Mouse (Mus musculus): ENCODE measurements at regions not wholly inside any gene's neighbourhood (a gene's known extent, or its start where the extent isn't known, plus 50 kb on each side); places are given as distances from the start of the nearest gene placed in this dataset.
A peak's percentile ranks its signal among the peaks of the same experiment; 100 is the strongest.
"Not testable (repeated sequence)": the region's sequence is repeated elsewhere in the genome, so short reads cannot be mapped to it uniquely, and the experiment has no call there.

- DNase-seq: peak; percentile 26
Observed at GRCm38 (mm10) chr10:7390239-7391091, 83.0 kb downstream of the Ulbp1 start.

GRCm38 (mm10) chr10:7358791-7359190 is 114.6 kb downstream of the Ulbp1 start:
- DNase-seq: not testable (repeated sequence)

DNA sequence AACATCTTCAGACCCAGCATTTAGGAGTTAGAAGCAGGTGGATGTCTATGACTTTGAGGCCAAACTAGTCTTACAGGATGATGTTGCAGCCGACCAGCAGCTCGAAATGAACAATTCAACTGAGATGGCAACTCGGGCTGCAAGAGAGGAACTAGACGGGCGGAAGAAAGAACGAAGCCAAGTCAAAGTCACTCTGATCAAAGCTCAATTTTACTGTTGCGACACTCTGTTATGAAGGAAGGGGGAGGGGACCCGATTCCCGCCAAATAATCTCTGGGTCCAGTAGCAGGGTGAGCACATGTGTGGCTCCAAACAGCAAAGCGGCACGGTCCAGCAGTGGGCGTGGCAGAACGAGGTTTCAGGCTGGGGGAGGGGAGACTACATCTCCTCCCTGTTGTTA is 129.1 kb downstream of the Ulbp1 start:
- DNase-seq: not testable (repeated sequence)

DNA sequence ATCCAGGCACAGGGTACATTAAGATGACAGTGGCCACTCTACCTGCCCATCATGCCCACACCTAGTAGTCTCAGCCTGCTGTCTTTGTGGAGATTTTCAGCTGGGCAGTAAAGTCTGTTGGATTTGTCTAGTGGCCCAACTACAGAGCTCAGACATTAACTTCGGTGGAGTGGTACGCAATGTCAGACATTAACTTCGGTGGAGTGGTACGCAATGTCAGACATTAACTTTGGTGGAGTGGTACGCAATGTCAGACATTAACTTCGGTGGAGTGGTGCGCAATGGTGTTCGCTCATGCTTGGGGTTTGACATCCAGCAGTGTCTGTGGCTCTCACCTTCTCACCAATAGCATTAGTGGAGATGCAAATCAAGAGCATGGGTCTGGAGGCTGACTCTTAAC is 129.7 kb downstream of the Ulbp1 start:
- DNase-seq: not testable (repeated sequence)

- DNase-seq: peak; percentile 85
Observed at GRCm38 (mm10) chr10:7333077-7333747, 121.2 kb upstream of the Cnksr3 start.

GRCm38 (mm10) chr10:7328262-7328661 is 116.2 kb upstream of the Cnksr3 start:
- peak; percentile 44 for DNase-seq

DNA sequence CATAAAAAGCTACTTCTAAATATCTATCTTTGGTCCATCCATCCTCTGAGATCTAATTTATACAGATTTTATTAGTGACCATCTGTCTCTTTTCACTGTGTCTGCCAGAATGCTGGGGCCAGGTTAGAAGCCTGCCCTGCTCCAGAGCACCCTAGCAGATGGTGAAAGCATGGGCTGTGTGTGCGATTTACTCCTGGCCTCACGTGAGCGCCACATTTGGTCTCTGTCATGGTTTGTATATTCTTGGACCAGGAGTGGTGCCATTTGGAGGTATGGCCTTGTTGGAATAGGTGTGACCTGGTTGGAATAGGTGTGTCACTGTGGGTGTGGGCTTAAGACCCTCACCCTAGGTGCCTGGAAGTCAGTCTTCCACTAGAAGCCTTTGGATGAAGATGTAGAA is 115.0 kb upstream of the Cnksr3 start:
- peak; percentile 89 for DNase-seq

- DNase-seq: no peak
Observed at GRCm38 (mm10) chr10:7325074-7325473, 113.0 kb upstream of the Cnksr3 start.

DNA sequence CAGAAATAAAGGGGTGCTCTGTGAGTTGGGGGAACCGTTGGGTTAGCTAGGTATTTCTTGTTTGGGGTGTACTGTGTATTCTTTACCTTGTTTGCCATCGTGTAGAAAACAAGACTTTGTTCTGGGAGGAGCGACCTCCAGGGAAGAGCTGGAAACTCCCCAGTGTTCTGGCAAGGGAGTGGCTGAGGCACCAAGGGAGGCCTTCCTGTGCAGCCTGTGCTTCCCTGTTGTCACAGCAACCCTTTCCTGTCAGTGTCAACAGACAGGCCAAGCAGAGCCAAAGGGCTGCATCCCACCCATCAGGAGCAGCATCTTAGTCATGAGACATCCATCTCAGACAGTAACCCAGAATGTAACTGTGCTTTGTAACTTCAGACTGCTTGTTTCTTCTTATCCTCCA is 111.2 kb upstream of the Cnksr3 start:
- DNase-seq: peak; percentile 86

GRCm38 (mm10) chr10:7309927-7310326 is 97.9 kb upstream of the Cnksr3 start:
- DNase-seq: peak; percentile 77

DNA sequence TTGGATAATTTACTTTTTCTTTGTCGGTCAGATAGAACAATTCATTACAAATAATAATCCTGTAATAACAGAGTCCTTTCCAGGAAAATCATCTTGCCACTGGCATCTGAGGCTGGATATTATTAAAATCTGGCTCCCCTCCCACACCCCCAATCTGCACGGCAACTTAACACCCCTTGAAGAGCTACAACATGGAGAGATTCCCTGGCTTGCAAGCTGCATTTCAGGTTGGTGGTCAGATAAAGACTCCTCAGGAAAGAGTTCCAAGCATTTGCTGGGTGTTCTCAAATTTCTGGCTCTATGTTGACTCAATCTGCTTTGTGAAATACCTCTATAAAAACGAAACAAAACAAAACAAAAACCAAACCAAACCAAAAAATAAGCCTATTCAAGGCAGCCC is 93.8 kb upstream of the Cnksr3 start:
- DNase-seq: not testable (repeated sequence)

GRCm38 (mm10) chr10:7298377-7298776 is 86.3 kb upstream of the Cnksr3 start:
- DNase-seq: no peak

DNA sequence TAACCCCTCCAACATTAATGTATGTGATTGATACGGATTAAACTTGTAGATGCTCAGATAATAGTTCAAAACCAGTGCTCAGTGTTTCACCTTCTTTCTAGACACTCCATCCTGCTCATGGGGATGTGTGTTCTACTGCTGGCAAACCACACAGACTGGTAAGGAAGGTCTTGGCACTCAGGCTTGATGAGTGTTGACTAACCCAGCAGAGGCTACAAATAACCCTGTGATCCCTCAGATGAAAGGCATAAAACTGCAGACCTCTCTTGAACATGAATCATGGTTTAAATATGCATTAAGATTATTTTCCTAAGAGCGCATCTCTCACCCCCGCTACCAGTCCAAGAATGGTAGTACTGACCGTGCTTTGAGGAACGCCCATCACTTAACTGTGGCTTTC is 83.9 kb upstream of the Cnksr3 start:
- no peak for DNase-seq

DNA sequence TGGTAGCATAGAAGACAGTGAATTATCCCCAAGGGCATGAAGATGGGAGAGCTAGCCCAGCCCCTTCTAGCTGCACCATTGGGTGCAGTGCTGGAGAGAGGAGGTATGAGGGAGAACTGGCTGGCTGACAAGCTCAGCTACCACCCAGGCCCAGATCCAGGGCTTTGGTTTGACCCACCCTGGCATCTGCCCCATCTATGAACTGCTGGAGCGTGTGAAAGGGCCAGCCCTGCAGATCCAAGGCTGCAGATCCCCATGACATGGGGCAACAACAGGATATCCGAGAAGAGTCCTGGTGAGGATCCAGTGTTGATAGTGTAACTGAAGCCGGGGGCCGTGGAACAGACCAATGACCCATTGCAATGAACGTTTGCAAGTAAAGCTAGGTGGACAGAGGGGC is 81.2 kb upstream of the Cnksr3 start:
- DNase-seq: no peak

- DNase-seq: no peak
Observed at GRCm38 (mm10) chr10:7289773-7290411, 77.9 kb upstream of the Cnksr3 start.

DNA sequence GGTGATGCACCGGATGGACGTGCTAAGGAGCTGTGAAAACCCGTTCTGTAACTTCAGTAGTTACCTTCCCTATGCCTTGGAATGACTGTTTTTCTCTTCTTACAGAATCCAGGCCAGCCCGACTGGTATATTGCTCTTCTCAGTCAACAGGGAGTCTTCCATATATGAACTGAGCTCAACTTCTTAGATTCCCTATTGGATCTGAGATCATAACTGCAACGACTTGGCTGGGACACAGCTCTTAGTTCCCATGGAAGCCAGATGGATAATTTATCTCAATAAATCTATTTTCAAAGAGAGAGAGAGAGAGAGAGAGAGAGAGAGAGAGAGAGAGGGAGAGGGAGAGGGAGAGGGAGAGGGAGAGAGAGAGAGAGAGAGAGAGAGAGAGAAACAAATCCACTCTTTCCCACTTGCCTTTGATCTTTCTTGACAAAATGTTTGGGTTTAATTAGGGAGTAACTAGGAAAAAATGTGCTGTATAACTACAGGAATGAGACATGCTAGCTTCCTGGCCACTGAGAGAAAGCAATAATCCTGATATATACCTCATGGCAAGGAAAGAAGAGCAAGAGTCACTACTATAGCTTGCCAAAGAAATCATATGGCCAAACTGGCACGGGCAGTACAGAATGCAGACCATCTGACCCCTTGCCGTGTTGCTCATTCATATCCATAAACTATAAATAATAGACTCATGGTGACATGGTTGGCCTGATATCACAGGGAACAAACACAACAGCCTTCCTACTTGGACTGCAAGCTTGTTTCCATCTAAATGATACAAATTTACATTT is 73.3 kb upstream of the Cnksr3 start:
- DNase-seq: peak; percentile 80

GRCm38 (mm10) chr10:7280429-7280828 is 68.4 kb upstream of the Cnksr3 start:
- no peak for DNase-seq

DNA sequence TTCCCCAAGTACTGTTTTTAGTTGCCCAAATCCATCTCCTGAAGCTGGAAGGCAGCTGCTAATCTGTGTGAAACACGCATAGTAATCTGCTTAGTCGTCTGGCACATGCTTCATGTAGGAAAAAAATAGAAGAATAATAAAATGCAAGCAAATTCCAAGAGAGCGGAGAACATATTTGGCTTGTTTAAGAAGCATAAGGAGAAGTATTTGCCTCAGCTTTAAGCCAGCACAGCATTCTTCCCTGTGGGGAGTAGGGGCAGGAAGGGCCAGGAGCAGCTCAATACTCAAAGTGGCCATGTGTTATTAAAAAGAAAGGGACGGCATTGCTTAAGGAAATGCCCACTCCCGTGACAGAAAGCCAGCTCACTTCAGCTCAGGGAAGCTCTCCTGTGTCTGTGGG is 66.8 kb upstream of the Cnksr3 start:
- no peak for DNase-seq

- DNase-seq: no peak
Observed at GRCm38 (mm10) chr10:7275357-7275756, 63.3 kb upstream of the Cnksr3 start.

DNA sequence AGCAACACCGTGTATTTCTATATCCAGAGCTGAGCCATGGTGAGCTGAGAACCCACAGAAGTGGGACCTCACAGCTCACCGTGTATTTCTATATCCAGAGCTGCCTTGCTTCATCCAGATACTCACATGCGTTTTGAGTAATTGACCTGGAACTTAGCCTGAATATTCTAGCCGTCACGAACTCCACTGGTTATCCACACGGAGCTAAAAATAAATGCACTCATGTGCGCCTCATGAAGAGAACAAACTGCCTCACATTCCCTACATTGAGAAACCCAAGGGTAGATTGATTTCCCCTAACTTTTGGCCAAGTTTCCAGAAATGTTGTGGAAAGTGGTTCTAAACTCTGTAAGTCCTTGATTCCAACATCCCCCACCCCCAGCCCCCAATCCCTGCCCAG is 62.4 kb upstream of the Cnksr3 start:
- no peak for DNase-seq

DNA sequence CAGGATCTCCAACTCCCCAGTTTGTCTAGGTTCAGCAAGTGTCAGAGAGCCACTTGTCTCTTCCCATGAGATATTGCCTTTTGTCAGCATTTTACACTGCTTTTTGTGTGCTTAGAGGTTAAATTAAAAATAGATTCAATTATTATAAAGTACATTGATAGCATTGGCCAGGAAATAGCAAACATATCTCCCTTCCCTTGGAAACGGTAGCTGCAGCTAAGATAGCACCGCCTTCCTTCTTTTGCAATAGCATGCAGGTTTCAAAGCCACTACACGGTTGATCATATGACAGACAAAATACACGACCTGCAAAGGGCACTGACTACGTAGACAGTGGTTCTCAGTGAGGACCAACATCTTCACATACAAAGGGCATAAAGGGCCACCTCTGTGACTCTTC is 59.1 kb upstream of the Cnksr3 start:
- no peak for DNase-seq

- peak; percentile 97 for DNase-seq
Observed at GRCm38 (mm10) chr10:7268386-7269033, 56.5 kb upstream of the Cnksr3 start.
